Mouse (Mus musculus): ENCODE results near the gene Zfp276. TPM values are rescaled to one million over a fixed set of nuclear protein-coding genes. Genes with fewer than 3 reads are reported as not detected.

The Zfp276 gene
- total RNA-seq, 1 experiment from 2014 or later = 57.4 TPM

DNA sequence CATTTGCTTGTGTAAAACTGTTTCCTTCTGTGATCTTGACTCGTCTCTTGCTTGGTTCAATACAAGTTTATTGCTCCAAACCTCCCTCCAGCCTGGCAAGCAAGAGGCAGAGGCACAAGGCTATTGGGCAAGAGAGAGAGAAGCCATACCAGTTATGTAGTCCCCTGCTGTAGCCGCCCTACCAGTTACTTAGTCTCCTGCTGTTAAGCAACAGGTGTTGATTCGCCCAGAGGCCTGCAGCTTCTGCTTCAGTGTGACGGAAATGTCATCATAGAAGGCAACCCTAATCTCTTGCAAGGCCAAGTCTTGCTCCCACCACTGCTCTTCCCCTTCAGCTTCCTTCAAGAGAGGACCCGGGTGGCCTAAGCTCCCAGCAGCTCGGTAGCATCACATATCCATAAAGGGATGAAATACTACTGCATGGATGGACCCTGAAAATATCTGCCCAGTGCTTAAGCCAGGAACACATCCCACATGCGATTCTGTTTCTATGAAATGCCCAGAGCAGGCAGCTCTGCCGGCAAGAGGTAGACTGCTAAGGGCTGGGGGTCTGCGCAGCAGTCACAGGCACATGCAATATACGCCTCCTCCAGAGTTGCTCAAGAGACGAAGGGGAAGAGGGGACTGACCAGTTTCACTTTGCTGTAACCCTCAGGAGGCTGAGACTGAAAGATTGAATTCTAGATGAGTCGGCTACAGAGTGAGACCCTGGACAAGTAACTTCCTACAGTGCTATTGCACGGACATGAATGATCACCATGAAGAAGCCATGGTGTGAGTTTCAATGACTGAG is 26.5 kb downstream of the Zfp276 start:
- peak; percentile 72 for ATAC-seq (ENCODE audit: extremely low read depth, insufficient number of reproducible peaks, low FRiP score, poor library complexity, severe bottlenecking)

DNA sequence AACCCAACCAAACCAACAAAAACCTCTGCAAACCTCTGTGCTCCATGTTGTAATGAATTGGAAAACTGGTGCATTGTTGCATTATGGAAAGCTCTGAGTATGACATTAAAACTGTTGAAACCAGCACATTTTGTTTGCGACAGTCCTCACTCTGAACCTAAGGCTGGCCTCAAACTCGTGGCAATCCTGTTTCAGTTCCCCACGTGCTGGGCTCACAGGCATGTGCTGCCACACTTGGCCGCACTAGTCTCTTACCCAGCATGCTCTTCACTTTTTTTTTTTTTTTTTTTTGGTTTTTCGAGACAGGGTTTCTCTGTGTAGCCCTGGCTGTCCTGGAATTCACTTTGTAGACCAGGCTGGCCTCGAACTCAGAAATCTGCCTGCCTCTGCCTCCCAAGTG is 29.0 kb downstream of the Zfp276 start:
- 0 out of 2 replicates have a peak, but pooled peaks have one; percentile 22 for ATAC-seq (ENCODE audit: extremely low read depth, insufficient number of reproducible peaks, low FRiP score, poor library complexity, severe bottlenecking)

DNA sequence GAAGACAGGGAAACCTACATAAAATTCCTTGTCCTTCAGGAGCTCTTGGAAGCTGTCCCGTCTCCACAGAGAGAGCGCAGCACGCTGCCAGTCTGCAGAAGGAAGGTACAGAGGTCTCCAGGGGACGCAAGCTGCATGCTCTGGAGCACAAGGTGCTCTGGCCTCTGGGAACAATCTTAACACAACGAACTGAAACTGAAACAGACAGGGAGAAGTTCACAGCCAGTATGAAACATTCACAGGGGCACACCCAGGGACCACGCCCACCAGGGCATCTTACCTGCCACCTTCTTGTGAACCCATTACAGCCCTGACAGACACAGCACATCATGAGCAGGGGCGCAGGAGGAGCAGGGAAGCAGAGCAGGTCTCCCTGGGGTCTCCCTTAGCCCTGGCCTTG is 30.0 kb downstream of the Zfp276 start:
- ATAC-seq (ENCODE audit: extremely low read depth, insufficient number of reproducible peaks, low FRiP score, poor library complexity, severe bottlenecking) = peak; percentile 22; the same call in 1 of the 2 replicates

DNA sequence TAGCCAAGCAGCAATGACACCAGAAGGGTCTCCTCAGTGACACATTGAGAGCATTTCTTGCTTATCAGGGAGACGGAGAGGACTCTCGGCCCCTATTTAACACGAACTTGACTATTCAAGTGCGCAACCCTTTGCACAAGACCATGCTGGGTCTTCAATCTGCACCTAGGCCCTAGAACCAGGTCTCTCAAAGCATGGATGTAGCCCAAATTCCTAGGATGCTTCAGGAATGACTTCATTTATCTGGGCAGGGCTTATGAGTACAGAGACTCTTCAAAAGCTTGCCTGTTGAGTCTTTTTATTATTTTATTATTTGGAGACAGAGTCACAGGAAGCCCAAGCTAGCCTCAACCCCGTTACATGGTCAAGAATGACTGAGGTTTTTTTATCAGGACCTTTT is 30.5 kb downstream of the Zfp276 start:
- ATAC-seq (ENCODE audit: extremely low read depth, insufficient number of reproducible peaks, low FRiP score, poor library complexity, severe bottlenecking) = no peak

DNA sequence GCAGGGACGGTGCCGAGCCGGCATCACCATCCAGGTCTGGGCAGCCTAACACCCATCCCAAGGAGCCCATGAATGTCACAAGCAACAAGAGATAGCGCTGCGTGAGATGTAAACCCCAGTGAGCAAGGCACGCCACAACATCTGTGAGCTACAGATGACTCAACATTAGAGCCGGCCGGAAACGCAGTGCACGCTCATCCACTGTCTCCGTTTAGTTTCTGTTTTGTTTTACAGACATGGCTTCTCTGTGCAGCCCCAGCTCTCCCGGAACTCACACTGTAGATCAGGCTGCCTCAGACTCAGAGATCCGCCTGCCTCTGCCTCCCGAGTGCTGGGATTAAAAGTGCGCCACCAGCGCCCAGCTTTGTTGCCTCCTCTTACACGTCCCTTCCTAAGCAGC is 33.4 kb downstream of the Zfp276 start:
- ATAC-seq (ENCODE audit: extremely low read depth, insufficient number of reproducible peaks, low FRiP score, poor library complexity, severe bottlenecking) = no peak

DNA sequence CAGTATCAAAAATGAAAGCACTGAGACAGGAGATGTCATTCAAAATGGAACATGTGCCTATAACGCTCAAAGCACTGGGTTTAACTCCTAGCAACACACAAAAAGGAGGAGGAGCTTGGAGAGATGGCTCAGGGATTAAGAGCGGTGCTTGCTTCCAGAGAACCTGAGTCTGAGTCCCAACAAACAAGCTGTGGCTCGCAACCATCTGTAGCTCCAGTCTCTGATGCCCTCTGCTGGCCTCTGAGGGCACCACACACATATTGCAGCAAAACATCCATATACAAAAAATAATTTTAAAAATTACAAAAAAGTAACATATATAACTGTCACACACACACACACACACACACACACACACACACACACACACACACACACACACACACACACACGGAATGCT is 36.2 kb downstream of the Zfp276 start:
- peak; percentile 78 for ATAC-seq (ENCODE audit: extremely low read depth, insufficient number of reproducible peaks, low FRiP score, poor library complexity, severe bottlenecking)

DNA sequence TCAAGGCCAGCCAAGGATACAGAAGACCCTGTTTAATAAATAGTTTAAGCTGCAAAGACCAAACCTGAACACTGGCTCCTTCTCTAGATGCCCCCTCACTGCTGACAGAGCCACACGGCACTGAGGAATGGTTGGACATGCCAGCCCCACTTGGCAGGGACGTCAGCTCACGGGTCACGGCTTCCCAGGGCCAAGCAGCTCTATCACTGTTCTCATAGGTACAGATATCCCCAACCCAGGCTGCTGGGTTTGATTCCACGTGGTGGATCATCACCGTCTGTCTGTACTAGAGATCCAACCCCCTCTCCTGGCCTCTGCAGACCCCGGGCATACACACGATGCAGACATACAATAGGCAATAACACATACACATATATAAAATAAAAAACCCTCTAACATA is 36.7 kb downstream of the Zfp276 start:
- ATAC-seq (ENCODE audit: extremely low read depth, insufficient number of reproducible peaks, low FRiP score, poor library complexity, severe bottlenecking) = no peak

DNA sequence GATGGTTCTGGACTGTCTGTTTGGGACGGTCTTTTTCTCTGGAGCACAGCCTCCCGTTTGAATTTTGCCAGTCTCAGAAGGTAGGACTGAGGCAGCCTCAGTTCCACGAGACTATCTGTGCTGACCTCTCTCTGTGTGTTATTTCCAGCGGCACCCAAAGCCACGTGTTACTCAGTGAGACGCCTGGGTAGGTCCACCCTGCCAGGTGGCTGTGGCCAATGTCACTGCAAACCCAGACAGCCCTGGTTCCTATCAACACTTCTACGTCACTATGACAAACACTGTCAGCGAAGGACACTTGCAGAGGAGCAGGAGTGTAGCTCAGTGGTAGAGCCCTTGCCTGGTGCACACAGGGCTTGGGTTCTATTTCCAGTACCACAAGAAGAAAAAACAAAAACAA is 37.7 kb downstream of the Zfp276 start:
- no peak for ATAC-seq (ENCODE audit: extremely low read depth, insufficient number of reproducible peaks, low FRiP score, poor library complexity, severe bottlenecking)

DNA sequence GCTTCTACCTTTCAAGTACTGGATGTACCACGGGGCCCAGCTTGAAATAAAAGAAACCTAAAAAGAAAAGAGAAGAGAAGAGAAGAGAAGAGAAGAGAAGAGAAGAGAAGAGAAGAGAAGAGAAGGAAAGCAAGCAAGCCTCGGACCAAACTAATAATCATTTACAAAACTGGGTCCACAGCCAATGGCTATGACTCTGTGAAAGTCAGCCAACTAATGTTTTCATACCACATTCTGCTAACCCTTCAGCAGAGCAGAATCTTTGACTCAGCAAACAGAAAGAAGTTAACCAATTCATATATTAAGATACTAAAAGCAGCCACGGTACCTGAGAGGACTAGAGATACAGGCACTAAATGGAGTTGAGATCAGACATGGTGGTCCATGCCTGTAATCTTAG is 38.3 kb downstream of the Zfp276 start:
- ATAC-seq (ENCODE audit: extremely low read depth, insufficient number of reproducible peaks, low FRiP score, poor library complexity, severe bottlenecking) = no peak

DNA sequence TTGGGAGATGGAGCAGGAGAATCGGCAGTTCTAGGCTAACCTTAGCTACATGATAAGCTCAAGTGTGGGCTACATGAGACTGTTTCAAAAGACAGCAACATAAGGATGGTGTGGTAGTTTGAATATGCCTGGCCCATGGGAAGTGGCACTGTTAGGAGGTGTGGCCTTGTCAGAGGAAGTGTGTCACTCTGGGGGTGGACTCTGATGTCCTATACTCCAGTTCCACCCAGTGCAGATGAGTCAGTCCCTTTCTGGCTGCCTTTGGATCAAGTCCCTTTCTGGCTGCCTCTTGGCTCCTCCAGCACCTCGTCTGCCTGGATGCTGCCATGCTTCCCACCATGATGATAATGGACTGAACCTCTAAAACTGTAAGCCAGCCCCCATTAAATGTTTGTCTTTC is 38.8 kb downstream of the Zfp276 start:
- no peak for ATAC-seq (ENCODE audit: extremely low read depth, insufficient number of reproducible peaks, low FRiP score, poor library complexity, severe bottlenecking)

DNA sequence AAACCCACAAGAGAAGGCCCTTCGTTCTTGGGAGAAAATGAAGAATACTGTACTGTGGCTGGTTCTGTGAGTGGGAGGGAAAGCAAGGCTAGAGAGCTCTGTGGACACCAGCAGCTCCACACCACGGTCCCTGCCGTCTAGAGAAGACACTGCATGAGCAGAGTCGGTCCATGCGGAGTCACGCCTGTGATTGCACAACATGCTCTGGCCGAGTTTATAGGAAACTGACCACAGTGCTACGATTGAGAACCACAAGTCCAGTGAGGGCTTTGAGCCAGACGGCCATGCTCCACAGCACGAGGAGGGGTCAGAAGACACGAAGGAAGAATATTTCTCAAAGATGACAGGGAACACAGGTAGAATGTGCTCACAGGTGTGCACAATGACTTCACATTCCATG is 44.3 kb downstream of the Zfp276 start:
- ATAC-seq (ENCODE audit: extremely low read depth, insufficient number of reproducible peaks, low FRiP score, poor library complexity, severe bottlenecking) = 0 out of 2 replicates have a peak, but pooled peaks have one; percentile 9

DNA sequence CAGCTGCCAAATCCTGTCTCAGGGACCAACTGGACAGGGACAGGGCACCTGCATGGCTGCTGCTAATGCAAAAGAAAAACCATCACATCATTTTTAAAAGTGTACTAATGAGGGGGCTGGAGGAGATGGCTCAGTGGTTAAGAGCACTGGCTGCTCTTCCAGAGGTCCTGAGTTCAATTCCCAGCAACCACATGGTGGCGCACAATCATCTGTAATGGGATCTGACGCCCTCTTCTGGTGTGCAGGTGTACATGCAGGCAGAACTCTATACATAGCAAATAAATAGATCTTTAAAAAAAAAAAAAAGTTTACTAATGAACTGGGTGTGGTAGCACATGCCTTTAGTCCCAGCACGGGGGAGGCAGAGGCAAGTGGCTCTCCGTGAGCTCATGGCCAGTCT is 54.7 kb downstream of the Zfp276 start:
- ATAC-seq (ENCODE audit: extremely low read depth, insufficient number of reproducible peaks, low FRiP score, poor library complexity, severe bottlenecking) = no peak

DNA sequence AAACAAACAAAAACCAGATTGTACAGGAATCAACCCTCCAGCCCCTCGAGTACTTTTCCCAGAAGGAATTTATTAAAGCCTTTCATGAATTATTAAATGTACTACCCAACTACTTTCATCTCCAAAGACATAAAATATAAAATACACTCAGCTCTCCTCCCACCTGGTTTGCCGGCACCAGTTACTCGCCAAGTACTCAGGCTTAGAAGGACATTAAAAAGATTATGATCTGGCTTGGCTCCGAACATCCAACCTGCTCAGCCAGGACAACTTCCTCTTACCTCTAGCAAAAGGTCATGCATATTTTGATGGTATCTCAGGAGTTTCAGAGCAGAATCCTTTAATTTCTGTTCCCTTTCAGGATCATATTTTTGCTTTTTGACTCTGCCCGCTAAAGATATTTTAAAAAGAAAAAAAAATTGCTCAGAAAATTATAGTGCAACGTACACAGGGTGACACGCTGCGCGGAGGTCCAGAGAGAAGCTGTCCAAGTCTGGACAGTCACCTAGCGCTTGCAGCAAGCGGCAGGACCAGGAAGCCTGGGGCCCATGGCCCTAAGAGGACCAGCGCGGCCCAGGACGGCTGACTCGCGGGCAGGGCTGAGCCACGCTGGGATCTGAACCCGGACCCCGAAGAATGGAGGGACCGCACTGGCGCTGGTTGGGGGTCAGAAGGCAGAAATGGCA is 63.9 kb downstream of the Zfp276 start:
- ATAC-seq (ENCODE audit: extremely low read depth, insufficient number of reproducible peaks, low FRiP score, poor library complexity, severe bottlenecking) = no peak

DNA sequence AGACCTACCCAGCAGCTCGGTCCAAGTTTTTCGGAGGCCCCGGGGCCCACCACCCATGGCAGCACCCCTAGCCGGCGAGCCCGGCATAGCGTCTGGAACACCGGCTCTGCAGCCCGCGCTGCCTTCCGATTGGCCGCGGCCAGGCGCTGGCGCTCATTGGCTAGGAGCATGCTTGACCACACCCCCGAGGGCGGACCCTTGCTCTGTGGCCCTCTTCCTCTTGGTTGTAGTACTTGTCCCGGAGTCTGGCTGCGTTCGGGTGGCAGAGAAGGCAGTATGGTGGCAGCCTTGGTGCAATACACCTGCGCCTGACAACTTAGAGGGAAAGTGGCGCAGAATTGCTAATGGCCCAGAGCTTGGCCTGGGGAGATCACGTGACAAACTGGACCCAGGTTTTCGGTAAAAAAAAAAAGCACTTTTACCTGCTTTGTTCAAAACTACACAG is 64.5 kb downstream of the Zfp276 start, which contains the start of gene Fanca:
TSS of gene Fanca (minus strand) at position 110 of the 445 bp plus-strand sequence.
- ATAC-seq (ENCODE audit: extremely low read depth, insufficient number of reproducible peaks, low FRiP score, poor library complexity, severe bottlenecking) = peak; percentile 95

Other genes with a start within 250 kb of the Zfp276 start
- 284 and 304 TPM in 2 replicates for gene Ankrd11, start 211.9 kb upstream of the Zfp276 start, total RNA-seq (2017)
- gene Spg7, start 191.3 kb upstream of the Zfp276 start, total RNA-seq (2017) = 47.3 and 65.8 TPM in 2 replicates
- 1,023 and 1,109 TPM in 2 replicates for gene Rpl13, start 151.8 kb upstream of the Zfp276 start, total RNA-seq (2017)
- 0.35 TPM in 1 of 2 replicates, not detected in the other for gene Cpne7, start 136.8 kb upstream of the Zfp276 start, total RNA-seq (2017)
- not detected in 2 replicates for gene Sult5a1, start 95.9 kb upstream of the Zfp276 start, total RNA-seq (2017)
- not detected in 2 replicates for gene Dpep1, start 68.0 kb upstream of the Zfp276 start, total RNA-seq (2017)
- gene Chmp1a, start 41.4 kb upstream of the Zfp276 start, total RNA-seq (2017) = 60.9 and 64.8 TPM in 2 replicates
- 0.12 TPM in 2 replicates for gene Spata33, start 41.4 kb upstream of the Zfp276 start, total RNA-seq (2017)
- 48.5 and 58.4 TPM in 2 replicates for gene Cdk10, start 29.4 kb upstream of the Zfp276 start, total RNA-seq (2017)
- 3.5 and 6.8 TPM in 2 replicates for gene Spata2l, start 18.0 kb upstream of the Zfp276 start, total RNA-seq (2017)
- gene Vps9d1, start 153 bp downstream of the Zfp276 start, total RNA-seq (2017) = 43.6 and 53.3 TPM in 2 replicates
- gene Fanca, start 64.4 kb downstream of the Zfp276 start, total RNA-seq (2017) = 26.8 and 30.6 TPM in 2 replicates
- 0.23 and 0.37 TPM in 2 replicates for gene Spire2, start 78.5 kb downstream of the Zfp276 start, total RNA-seq (2017)
- gene Tcf25, start 119.6 kb downstream of the Zfp276 start, total RNA-seq (2017) = 275 and 330 TPM in 2 replicates
- 0.61 TPM in 1 of 2 replicates, not detected in the other for gene Mc1r, start 152.9 kb downstream of the Zfp276 start, total RNA-seq (2017)
- gene Tubb3, start 157.2 kb downstream of the Zfp276 start, total RNA-seq (2017) = 1.2 TPM in 1 of 2 replicates, not detected in the other
- 5.0 and 6.2 TPM in 2 replicates for gene Def8, start 169.3 kb downstream of the Zfp276 start, total RNA-seq (2017)
- gene Afg3l1, start 223.7 kb downstream of the Zfp276 start, total RNA-seq (2017) = 12.8 and 17.9 TPM in 2 replicates